Mouse (Mus musculus) liver, embryonic 16.5 days (tissue): Measurements from ENCODE around the gene Ptprn2. TPM values are rescaled to one million over a fixed set of nuclear protein-coding genes. Genes with fewer than 3 reads are reported as not detected.
"Not testable (repeated sequence)": the region's sequence is repeated elsewhere in the genome, so short reads cannot be mapped to it uniquely, and the experiment has no call there.

Experiments used
- ATAC-seq: fragments of 200-750 bp; cut with Nextera tagmentation; 2 replicates; pipeline ENCODE4 v1.8.0; 2017; ENCODE audit warnings: low read depth, mild to moderate bottlenecking, moderate number of reproducible peaks, moderate library complexity
- H3K27ac ChIP-seq: fragments of 300-500 bp; sonication (generic); 2 replicates; pipeline ENCODE4 v1.5.1; 2014; ENCODE audit warnings: mild to moderate bottlenecking, low read length
- H3K27me3 ChIP-seq: fragments of 300-500 bp; sonication (generic); 2 replicates; pipeline ENCODE4 v1.6.1; 2014; ENCODE audit warnings: low read depth, low read length, mixed read lengths; ENCODE audit not compliant: control insufficient read depth, insufficient read depth
- H3K36me3 ChIP-seq: fragments of 300-500 bp; sonication (generic); 2 replicates; pipeline ENCODE4 v1.6.1; 2014; ENCODE audit warnings: mild to moderate bottlenecking; ENCODE audit not compliant: control insufficient read depth, insufficient read depth
- H3K4me1 ChIP-seq: fragments of 300-500 bp; sonication (generic); 2 replicates; pipeline ENCODE4 v1.6.1; 2014; ENCODE audit warnings: low read depth, low read length, mixed read lengths; ENCODE audit not compliant: control insufficient read depth
- H3K4me2 ChIP-seq: fragments of 300-500 bp; sonication (generic); 2 replicates; pipeline ENCODE4 v1.6.1; 2014; ENCODE audit warnings: low read depth, low read length, mixed read lengths
- H3K4me3 ChIP-seq: fragments of 300-500 bp; sonication (generic); 2 replicates; pipeline ENCODE4 v1.5.1; 2014; ENCODE audit warnings: low read depth, mild to moderate bottlenecking, low read length
- H3K9ac ChIP-seq: fragments of 300-500 bp; sonication (generic); 2 replicates; pipeline ENCODE4 v1.6.1; 2014; ENCODE audit warnings: low read depth, low read length
- H3K9me3 ChIP-seq: fragments of 300-500 bp; sonication (generic); replicated peaks from 2 replicates; pipeline ENCODE4 v1.6.1; 2016; ENCODE audit warnings: low read length; ENCODE audit not compliant: control insufficient read depth
- WGBS: fragments of 180-500 bp; shearing (Covaris S2); extraction: QIAGEN DNeasy Blood & Tissue Kit; methylation state at CpG from one replicate; pipeline ENCODE4 v1.1.7; 2014; ENCODE audit not compliant: insufficient replicate concordance; 5-methylcytosine and 5-hydroxymethylcytosine counted together
- polyA plus RNA-seq: library from polyadenylated mRNA; unstranded; fragments of >200 nt; fragmentation: Nextera tagmentation; extraction: Ambion mirVana; gene quantifications from 2 replicates; pipeline ENCODE4 v1.2.1, GENCODE M21; 2015

Ptprn2 gene
- polyA plus RNA-seq, 1 experiment from 2014 or later, result 0.07 TPM

GRCm38 (mm10) chr12:116490575-116491356 is 5.2 kb downstream of the Ptprn2 start:
- WGBS, result 41% methylated on average over 5 of the region's 5 CpGs
- Histone ChIP-seq H3K4me1 (peaks cover 6% of the 10 kb centered on the region), H3K9me3 (no peaks in the 10 kb centered on the region), H3K4me3 (no peak overlapping the region), H3K9ac (no peak overlapping the region), H3K4me2 (no peak overlapping the region), H3K36me3 (no peaks in the 10 kb centered on the region), H3K27ac (no peak overlapping the region), H3K27me3 (peaks cover 21% of the 10 kb centered on the region)
- no peak for ATAC-seq

DNA sequence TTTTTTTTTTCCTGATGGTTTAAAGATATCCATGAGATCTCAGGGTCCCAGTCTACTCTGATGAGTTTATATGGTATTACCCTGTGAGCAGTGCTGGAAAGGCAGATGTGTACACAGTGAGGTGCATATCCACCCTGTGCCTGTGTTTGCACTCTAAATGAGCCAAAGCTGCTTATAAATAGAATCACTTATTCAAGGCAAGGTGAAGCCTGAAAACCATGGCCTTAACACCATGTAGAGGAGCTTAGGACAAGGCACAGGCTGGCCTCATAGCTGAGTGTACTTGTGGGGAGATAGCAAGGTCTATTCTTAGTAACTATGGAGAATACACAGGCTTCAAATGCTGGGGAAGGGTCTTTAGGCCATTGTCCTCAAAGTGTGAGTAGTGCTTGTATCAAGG is 13.1 kb downstream of the Ptprn2 start:
- no peak overlapping the region for H3K4me3 ChIP-seq
- no peaks in the 10 kb centered on the region for H3K27me3 ChIP-seq
- ATAC-seq, result no peak
- no peaks in the 10 kb centered on the region for H3K4me1 ChIP-seq
- no peak overlapping the region for H3K9ac ChIP-seq
- H3K36me3 ChIP-seq, result no peaks in the 10 kb centered on the region
- H3K4me2 ChIP-seq, result no peak overlapping the region
- no peaks in the 10 kb centered on the region for H3K9me3 ChIP-seq
- H3K27ac ChIP-seq, result no peak overlapping the region

GRCm38 (mm10) chr12:116500652-116501051 is 15.1 kb downstream of the Ptprn2 start:
- no peak for ATAC-seq
- no peak overlapping the region for H3K27ac ChIP-seq
- H3K4me2 ChIP-seq, result no peak overlapping the region
- no peaks in the 10 kb centered on the region for H3K27me3 ChIP-seq
- no peaks in the 10 kb centered on the region for H3K9me3 ChIP-seq
- 63% methylated on average over 11 of the region's 11 CpGs for WGBS
- H3K4me1 ChIP-seq, result no peaks in the 10 kb centered on the region
- H3K9ac ChIP-seq, result no peak overlapping the region
- no peak overlapping the region for H3K4me3 ChIP-seq
- no peaks in the 10 kb centered on the region for H3K36me3 ChIP-seq

DNA sequence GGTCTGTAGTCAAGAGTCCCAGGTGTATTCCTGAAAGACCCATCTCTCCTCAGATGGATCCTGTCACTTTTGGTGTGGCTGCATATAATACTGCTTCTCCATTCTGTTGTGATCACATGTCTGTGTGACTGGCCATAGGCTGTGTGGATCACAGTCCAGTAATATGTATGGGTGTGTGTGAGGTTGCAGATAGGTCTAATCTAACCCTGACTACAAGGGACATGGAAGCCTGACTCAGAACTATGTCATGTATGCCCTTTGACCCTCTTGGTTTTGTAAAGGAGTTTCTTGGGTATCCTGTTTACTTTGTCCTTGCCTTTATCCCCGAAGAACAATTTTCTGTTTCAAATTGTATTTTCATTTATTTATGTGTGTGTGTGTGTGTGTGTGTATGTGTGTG is 27.0 kb downstream of the Ptprn2 start:
- Histone ChIP-seq H3K36me3 (no peaks in the 10 kb centered on the region), H3K4me2 (no peak overlapping the region), H3K4me1 (no peaks in the 10 kb centered on the region), H3K9me3 (no peaks in the 10 kb centered on the region), H3K27ac (no peak overlapping the region), H3K4me3 (no peak overlapping the region), H3K27me3 (no peaks in the 10 kb centered on the region), H3K9ac (no peak overlapping the region)
- 46% methylated on average over 1 of the region's 1 CpGs for WGBS
- no peak for ATAC-seq

DNA sequence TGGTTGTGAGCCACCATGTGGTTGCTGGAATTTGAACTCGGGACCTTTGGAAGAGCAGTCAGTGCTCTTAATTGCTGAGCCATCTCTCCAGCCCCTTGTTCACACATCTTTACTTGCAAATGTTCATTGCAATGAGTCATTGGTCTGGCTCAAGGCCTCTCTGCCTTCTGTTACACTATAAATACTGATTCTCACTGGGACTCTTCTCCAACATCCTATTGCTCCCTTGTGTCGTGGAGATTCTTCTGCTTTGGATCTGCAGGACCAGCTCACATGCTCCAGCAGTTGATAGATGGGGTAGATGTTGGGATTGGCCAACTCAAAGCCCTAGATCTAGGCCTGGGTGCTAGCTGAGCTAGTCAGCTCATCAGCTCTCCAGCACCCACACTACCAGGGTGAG is 28.3 kb downstream of the Ptprn2 start:
- H3K4me2 ChIP-seq, H3K27ac ChIP-seq, ATAC-seq, H3K9me3 ChIP-seq, H3K36me3 ChIP-seq, H3K4me1 ChIP-seq, H3K27me3 ChIP-seq, H3K4me3 ChIP-seq, H3K9ac ChIP-seq: not testable (repeated sequence)
- WGBS, result 56% methylated on average over 2 of the region's 2 CpGs

DNA sequence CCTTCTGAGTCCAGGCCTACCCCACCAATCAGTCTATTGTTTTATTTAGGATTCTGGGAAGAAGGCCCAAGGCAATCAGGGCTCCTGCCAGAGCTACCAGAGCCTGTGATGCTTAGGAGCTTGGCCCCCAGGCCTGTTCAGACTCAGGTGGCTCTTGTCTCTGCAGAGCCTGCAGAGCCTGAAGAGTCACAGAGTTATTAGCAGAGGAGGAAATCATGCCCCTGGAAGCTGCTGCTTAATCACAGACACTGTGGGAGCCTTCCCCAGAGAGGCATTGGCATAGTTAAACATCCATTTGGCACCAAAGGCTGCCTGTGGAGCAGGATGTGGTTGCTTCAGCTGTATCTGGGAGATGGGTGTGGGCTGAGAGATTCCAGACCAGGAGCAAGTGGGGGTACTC is 30.3 kb downstream of the Ptprn2 start:
- H3K4me3 ChIP-seq, result no peak overlapping the region
- ATAC-seq, result no peak

DNA sequence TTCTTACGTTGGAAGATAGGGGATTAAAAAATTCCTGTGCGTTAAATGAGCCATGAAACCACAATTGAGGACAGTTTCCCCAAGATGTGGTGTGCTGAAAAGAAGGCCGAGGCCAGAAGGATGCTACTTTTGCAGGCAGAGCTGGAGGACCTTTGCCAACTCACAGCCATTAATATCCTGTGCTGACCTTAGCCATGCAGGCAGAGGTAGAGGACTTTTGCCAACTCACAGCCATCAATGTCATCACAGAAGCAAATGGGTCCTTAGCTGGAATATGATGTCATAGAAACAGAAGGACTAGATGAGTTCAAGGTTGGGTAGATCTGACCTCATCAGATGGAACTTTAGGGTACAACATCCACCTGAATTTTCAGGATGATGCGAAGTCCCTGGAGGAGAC is 43.3 kb downstream of the Ptprn2 start:
- H3K4me2 ChIP-seq, result no peak overlapping the region
- no peak overlapping the region for H3K27ac ChIP-seq
- H3K36me3 ChIP-seq, result no peaks in the 10 kb centered on the region
- no peaks in the 10 kb centered on the region for H3K9me3 ChIP-seq
- 54% methylated on average over 4 of the region's 4 CpGs for WGBS
- no peak overlapping the region for H3K9ac ChIP-seq
- H3K4me3 ChIP-seq, result no peak overlapping the region
- no peaks in the 10 kb centered on the region for H3K4me1 ChIP-seq
- no peaks in the 10 kb centered on the region for H3K27me3 ChIP-seq
- ATAC-seq, result no peak

More for the DNA sequence above, 30.3 kb downstream of the Ptprn2 start:
- H3K36me3 ChIP-seq, result no peaks in the 10 kb centered on the region
- H3K27ac ChIP-seq, result no peak overlapping the region
- H3K4me1 ChIP-seq, result no peaks in the 10 kb centered on the region
- H3K27me3 ChIP-seq, result no peaks in the 10 kb centered on the region
- H3K4me2 ChIP-seq, result no peak overlapping the region
- H3K9me3 ChIP-seq, result no peaks in the 10 kb centered on the region
- H3K9ac ChIP-seq, result no peak overlapping the region

GRCm38 (mm10) chr12:116533281-116533680 is 47.8 kb downstream of the Ptprn2 start:
- H3K4me3 ChIP-seq, result no peak overlapping the region

DNA sequence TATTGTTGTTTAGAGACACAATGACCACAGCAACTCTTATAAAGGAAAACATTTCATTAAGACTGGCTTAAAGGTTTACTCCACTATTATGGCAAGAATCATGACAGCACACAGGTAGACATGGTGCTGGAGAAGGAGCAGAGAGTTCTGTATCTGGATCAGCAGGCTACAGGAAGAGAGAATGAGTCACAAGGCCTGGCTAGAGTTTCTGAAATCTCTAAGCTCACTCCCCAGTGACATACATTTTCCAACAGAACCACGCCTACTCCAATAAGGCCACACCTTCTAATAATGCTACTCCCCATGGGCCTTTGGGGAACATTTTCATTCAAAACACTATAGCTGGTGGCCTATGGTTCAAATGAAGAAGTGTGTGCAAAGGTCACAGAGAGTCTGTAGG is 53.8 kb downstream of the Ptprn2 start:
- Histone ChIP-seq H3K9me3 (no peaks in the 10 kb centered on the region), H3K4me1 (no peaks in the 10 kb centered on the region), H3K4me3 (no peak overlapping the region), H3K36me3 (no peaks in the 10 kb centered on the region), H3K27me3 (no peaks in the 10 kb centered on the region), H3K4me2 (no peak overlapping the region), H3K9ac (no peak overlapping the region), H3K27ac (no peak overlapping the region)
- 71% methylated on average over 1 of the region's 1 CpGs for WGBS
- ATAC-seq, result no peak

More at GRCm38 (mm10) chr12:116533281-116533680, 47.8 kb downstream of the Ptprn2 start:
- Histone ChIP-seq H3K36me3 (no peaks in the 10 kb centered on the region), H3K4me1 (no peaks in the 10 kb centered on the region), H3K27me3 (no peaks in the 10 kb centered on the region), H3K4me2 (no peak overlapping the region), H3K9ac (no peak overlapping the region), H3K27ac (no peak overlapping the region), H3K9me3 (no peaks in the 10 kb centered on the region)
- ATAC-seq, result no peak
